Mouse (Mus musculus) heart, adult 2 months (tissue): Measurements from ENCODE around the gene Rcc1. TPM values are rescaled to one million over a fixed set of nuclear protein-coding genes. Genes with fewer than 3 reads are reported as not detected.

Source experiments
- DNase-seq, 2 experiments: peaks; one replicate each; pipeline ENCODE4 v3.0.0; 2021
- H3K27ac ChIP-seq: fragments of 200-600 bp; 2 replicates; pipeline ENCODE4 v1.8.1; 2022
- H3K27me3 ChIP-seq: fragments of 200-500 bp; 2 replicates; pipeline ENCODE4 v1.6.1; 2012; ENCODE audit warnings: mild to moderate bottlenecking, low read length, inconsistent platforms, mixed read lengths; ENCODE audit not compliant: control insufficient read depth, insufficient read depth
- H3K36me3 ChIP-seq: fragments of 200-500 bp; 2 replicates; pipeline ENCODE4 v1.6.1; 2012; ENCODE audit warnings: low read length, inconsistent platforms; ENCODE audit not compliant: control insufficient read depth, insufficient read depth
- H3K4me1 ChIP-seq: fragments of 200-500 bp; 2 replicates; pipeline ENCODE4 v1.6.1; 2011; ENCODE audit warnings: low read length; ENCODE audit not compliant: control insufficient read depth, insufficient read depth
- H3K4me3 ChIP-seq: fragments of 200-600 bp; 2 replicates; pipeline ENCODE4 v1.8.1; 2022
- H3K79me2 ChIP-seq: fragments of 200-500 bp; replicated peaks from 2 replicates; pipeline ENCODE4 v1.6.1; 2012; ENCODE audit warnings: mild to moderate bottlenecking, inconsistent platforms, low read length, moderate library complexity, mixed read lengths; ENCODE audit not compliant: control insufficient read depth, insufficient read depth
- H3K9ac ChIP-seq: fragments of 200-500 bp; 2 replicates; pipeline ENCODE4 v1.6.1; 2012; ENCODE audit warnings: low read depth, mild to moderate bottlenecking, control low read depth, inconsistent platforms, low read length, mixed read lengths
- CTCF ChIP-seq: fragments of 200-600 bp; IDR thresholded peaks from 2 replicates; pipeline ENCODE4 v1.8.1; 2022; ENCODE audit warnings: antibody characterized with exemption, mild to moderate bottlenecking, moderate library complexity
- EP300 ChIP-seq: fragments of 200-500 bp; IDR thresholded peaks from 2 replicates; pipeline ENCODE4 v1.6.1; 2011; ENCODE audit warnings: low read depth, low read length, control low read depth; ENCODE audit not compliant: insufficient read depth
- POLR2A ChIP-seq: fragments of 200-500 bp; IDR thresholded peaks from 2 replicates; pipeline ENCODE4 v1.6.1; 2011; ENCODE audit warnings: mild to moderate bottlenecking, low read depth, low read length, control low read depth; ENCODE audit not compliant: insufficient read depth
- WGBS: fragments of 180-500 bp; shearing (Covaris S2); methylation state at CpG from one replicate; pipeline ENCODE4 v1.1.7; 2018; 5-methylcytosine and 5-hydroxymethylcytosine counted together
- intact Hi-C: fragments of 180-260 bp; cut with DNase I; formaldehyde crosslinking; loops from one replicate; pipeline ENCODE4 v1.15.1; 2025
- long read RNA-seq: library from polyadenylated mRNA; stranded (forward); transcript quantifications from one replicate; pipeline ENCODE4 v2.0.0, GENCODE M21; 2021
- polyA plus RNA-seq: library from polyadenylated mRNA; depleted of rRNA; stranded (reverse); fragments of >200 nt; gene quantifications from 2 replicates; pipeline ENCODE4 v1.2.3, GENCODE M21; 2012; rRNA removed
- total RNA-seq, 2 experiments: library from RNA; stranded (reverse); gene quantifications; 2 replicates each; pipeline ENCODE4 v1.2.3; 2021

Rcc1 gene
- 1 to 10 TPM; 6.6 to 7.5 TPM for total RNA-seq
- polyA plus RNA-seq = 5.1 and 5.2 TPM in 2 replicates
- long read RNA-seq, partial matches to known transcripts = 0 of 2 reads
- long read RNA-seq, other reads (novel, unspliced or antisense) = 0 of 2 reads

DNA sequence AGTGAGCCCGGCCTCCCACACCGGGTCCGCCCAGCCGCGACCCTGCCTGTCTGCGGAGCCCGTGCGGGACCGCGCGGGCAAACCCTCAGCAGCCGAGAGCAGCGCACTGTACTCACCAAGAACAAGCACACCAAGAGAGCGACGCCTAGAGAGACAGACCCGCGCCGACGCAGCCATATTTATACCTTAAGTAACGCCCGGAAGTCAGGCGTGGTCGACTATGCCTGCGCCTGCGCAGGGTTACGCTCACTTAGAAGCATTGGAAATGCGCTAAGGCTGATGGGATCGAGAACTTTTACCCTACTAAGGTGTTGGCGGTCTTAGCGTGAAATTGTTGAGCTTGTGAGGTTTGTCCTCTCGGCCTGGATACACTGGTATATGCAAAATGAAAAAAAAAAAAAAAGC lies at the start of gene Rcc1:
Gene Rcc1 (minus strand): TSS at position 125 of the 405 bp plus-strand sequence.
- peak; percentile 20 for TF ChIP-seq CTCF
- peak; percentile 100 for TF ChIP-seq POLR2A
- peak; percentile 93 for TF ChIP-seq EP300
- Histone ChIP-seq H3K4me1 (peaks cover 5% of the 10 kb centered on the region), H3K27me3 (no peaks in the 10 kb centered on the region), H3K9ac (peak within 1 kb of the TSS; percentile 99), H3K79me2 (no peaks in the 10 kb centered on the region), H3K4me3 (peak within 1 kb of the TSS; percentile 78), H3K36me3 (peaks cover 10% of the 10 kb centered on the region), H3K27ac (peak within 1 kb of the TSS; percentile 92)
- under 1% methylated on average over 31 of the region's 31 CpGs for WGBS
- peak; percentile 95 for DNase-seq
- intact Hi-C loops = loop anchor here (2.0 to 5.0 kb wide), 4 partner anchors 44 to 159 kb away; partner anchors contain the start of genes Sesn2 and Ythdf2

DNA sequence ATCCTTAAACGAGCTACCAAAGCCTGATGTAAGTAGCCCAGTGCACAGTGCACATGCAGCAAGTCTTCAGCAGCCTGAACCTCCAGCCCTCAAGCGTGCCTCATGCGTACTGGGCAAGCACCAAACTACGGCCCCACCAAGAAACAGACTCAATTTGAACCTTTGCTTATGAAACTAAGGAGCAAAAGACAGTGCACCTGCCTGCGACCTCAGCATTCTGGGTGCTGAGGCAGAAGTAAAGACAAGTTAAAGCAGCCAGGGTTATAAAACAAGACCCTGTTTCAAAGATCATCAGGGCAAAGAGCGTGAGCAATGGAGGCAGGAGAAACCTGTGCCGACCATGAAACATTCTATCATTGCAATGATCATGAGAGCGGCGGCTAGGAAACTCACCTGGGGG lies 47.6 kb upstream of the Rcc1 start:
- WGBS = 94% methylated on average over 9 of the region's 9 CpGs

DNA sequence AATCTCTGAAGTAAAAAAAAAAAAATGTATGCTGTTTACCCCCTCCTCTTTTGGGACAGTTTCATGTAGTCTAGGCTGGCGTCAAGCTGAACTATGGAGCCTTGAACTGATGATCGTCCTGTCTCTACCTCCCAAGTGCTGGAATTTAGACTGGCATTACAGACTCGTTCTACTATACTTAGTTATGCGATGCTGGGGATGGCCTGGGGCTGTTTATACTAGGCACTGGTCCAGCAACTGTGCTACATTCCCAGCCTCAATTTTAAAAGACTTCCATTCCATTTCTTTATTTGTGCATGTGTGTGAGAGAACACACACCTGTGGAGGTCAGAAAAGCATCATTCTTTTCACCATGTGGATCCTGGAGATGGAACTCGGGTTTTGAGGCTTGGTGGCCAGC lies 45.5 kb upstream of the Rcc1 start:
- DNase-seq = no peak
- H3K27ac ChIP-seq = no peak overlapping the region; the same call in 1 of the 2 replicates
- H3K27me3 ChIP-seq = no peaks in the 10 kb centered on the region
- H3K4me1 ChIP-seq = peaks cover 5% of the 10 kb centered on the region
- peaks cover 5% of the 10 kb centered on the region for H3K79me2 ChIP-seq
- no peak overlapping the region for H3K4me3 ChIP-seq
- no peak overlapping the region for H3K9ac ChIP-seq
- H3K36me3 ChIP-seq = peaks cover 2% of the 10 kb centered on the region; the same call in 1 of the 2 replicates
- intact Hi-C loops = loop anchor here (5.0 kb wide), 1 partner anchor 47 kb away; the partner anchor contains the start of gene Rcc1
- TF ChIP-seq POLR2A (no peak), CTCF (no peak), EP300 (no peak)
- 67% methylated on average over 5 of the region's 5 CpGs for WGBS

More for the DNA sequence above, 47.6 kb upstream of the Rcc1 start:
- Histone ChIP-seq H3K79me2 (peaks cover 2% of the 10 kb centered on the region; the same call in 1 of the 2 replicates), H3K27ac (no peak overlapping the region), H3K4me3 (no peak overlapping the region), H3K27me3 (no peaks in the 10 kb centered on the region), H3K9ac (no peak overlapping the region), H3K4me1 (peaks cover 3% of the 10 kb centered on the region), H3K36me3 (no peaks in the 10 kb centered on the region; the same call in 1 of the 2 replicates)
- no peak for DNase-seq
- no peak for TF ChIP-seq CTCF
- TF ChIP-seq POLR2A = no peak
- TF ChIP-seq EP300 = no peak
- intact Hi-C loops = no loop called here

DNA sequence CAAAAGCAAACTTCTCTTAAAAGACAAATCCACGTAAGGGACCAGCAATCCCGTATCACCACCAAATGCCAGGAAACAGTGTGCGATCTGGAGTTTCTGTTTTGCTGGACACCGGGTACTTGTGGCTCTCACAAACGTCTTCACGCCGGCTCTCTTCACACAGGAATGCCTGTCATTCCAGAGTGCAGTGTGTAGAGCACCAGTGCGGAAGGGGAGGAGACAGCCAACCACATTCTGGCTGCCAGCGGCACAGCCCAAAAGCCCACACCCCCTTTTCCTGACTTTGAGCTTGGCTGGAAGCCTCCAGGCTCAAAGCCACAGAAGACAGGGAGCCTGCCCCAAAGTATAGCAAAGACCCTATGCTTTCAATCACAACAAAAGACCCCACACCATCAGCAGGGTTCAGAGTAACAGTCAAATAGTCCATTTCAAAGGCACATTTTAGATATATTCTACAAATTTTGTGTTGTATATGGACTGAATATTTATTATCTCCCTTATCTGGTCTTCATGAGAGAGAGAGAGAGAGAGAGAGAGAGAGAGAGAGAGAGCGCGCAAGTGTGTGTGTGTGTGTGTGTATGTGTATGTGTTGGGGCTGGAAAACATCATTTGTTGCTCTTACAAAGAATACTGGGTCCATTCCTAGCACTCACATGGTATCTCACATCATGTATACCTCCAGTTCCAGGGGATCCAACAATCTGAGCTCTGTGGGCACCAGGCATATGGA lies 44.8 kb upstream of the Rcc1 start:
- peak overlapping the region; percentile 84 for H3K27ac ChIP-seq
- intact Hi-C loops = loop anchor here (5.0 kb wide), 1 partner anchor 46 kb away; the partner anchor contains the start of gene Rcc1
- H3K36me3 ChIP-seq = peaks cover 2% of the 10 kb centered on the region; the same call in 1 of the 2 replicates
- H3K4me3 ChIP-seq = peak overlapping the region; percentile 63
- peak overlapping the region; percentile 62 for H3K9ac ChIP-seq
- TF ChIP-seq CTCF (no peak), POLR2A (peak; percentile 98), EP300 (peak; percentile 97)
- peaks cover 5% of the 10 kb centered on the region for H3K4me1 ChIP-seq
- no peaks in the 10 kb centered on the region for H3K27me3 ChIP-seq
- H3K79me2 ChIP-seq = peaks cover 5% of the 10 kb centered on the region
- 1% methylated on average over 11 of the region's 11 CpGs for WGBS
- DNase-seq = peak; percentile 84 to 88

DNA sequence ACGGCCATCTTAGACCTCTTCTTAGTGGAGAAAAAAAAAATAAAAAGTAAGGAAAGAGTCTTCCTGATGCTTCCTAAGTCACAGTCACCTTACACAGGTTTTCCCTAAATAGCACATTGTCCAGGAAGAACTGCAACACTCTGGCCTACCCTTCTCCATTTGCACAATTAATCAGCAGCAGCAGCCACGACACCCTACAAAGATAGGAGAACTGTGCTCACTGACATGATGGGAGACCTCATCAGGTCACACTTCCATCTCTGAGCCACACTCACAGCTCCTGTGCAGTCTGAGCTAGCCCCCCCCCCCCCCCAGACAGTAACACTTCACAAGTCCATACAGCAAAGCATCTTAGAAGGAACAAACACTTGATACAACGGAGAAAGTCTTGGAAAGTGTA lies 43.7 kb upstream of the Rcc1 start:
- peak overlapping the region; percentile 63; the same call in 1 of the 2 replicates for H3K4me3 ChIP-seq
- no peaks in the 10 kb centered on the region for H3K27me3 ChIP-seq
- no peak for DNase-seq
- no peak overlapping the region; the same call in 1 of the 2 replicates for H3K27ac ChIP-seq
- intact Hi-C loops = loop anchor here (2.0 to 5.0 kb wide), 2 partner anchors 14 to 45 kb away; partner anchors contain the start of gene Rcc1
- H3K9ac ChIP-seq = peak overlapping the region; percentile 10; the same call in 1 of the 2 replicates
- TF ChIP-seq CTCF (no peak), EP300 (no peak), POLR2A (no peak)
- WGBS = 47% methylated on average over 3 of the region's 3 CpGs
- peaks cover 5% of the 10 kb centered on the region for H3K4me1 ChIP-seq
- peaks cover 2% of the 10 kb centered on the region; the same call in 1 of the 2 replicates for H3K36me3 ChIP-seq
- H3K79me2 ChIP-seq = peaks cover 5% of the 10 kb centered on the region
